Mouse (Mus musculus) granulocyte monocyte progenitor cell, adult 5-6 weeks (primary cell): ENCODE data around the gene Kctd19. TPM values are rescaled to one million over a fixed set of nuclear protein-coding genes. Genes with fewer than 3 reads are reported as not detected.
A peak's percentile ranks its signal among the peaks of the same experiment; 100 is the strongest.

ENCODE experiments used
- ATAC-seq: replicated peaks from 2 replicates; pipeline ENCODE4 v1.8.0; 2016; ENCODE audit warnings: mild to moderate bottlenecking, moderate TSS enrichment, inconsistent platforms; ENCODE audit not compliant: poor library complexity, severe bottlenecking
- total RNA-seq, 2 experiments: library from RNA; stranded (forward) in 1 of 2; stranded (reverse) in 1 of 2; fragments of 200-712, 200-1000 nt in 1 of 2; fragments of >200 nt in 1 of 2; fragmentation: Nextera tagmentation in 1 of 2; gene quantifications; 2 replicates each; pipeline ENCODE4 v1.2.3; 2014 to 2017

Gene Kctd19
- total RNA-seq, 2 experiments from 2014 or later: not detected

- ATAC-seq: no peak
Observed at GRCm38 (mm10) chr8:105431743-105432515, 18.6 kb upstream of the Kctd19 start.

- no peak for ATAC-seq
Observed at GRCm38 (mm10) chr8:105426878-105427277, 13.6 kb upstream of the Kctd19 start.

- ATAC-seq: no peak
Observed at GRCm38 (mm10) chr8:105422006-105422405, 8.7 kb upstream of the Kctd19 start.

- ATAC-seq: no peak
Observed at GRCm38 (mm10) chr8:105419800-105420199, 6.5 kb upstream of the Kctd19 start.

- ATAC-seq: no peak
Observed at GRCm38 (mm10) chr8:105418992-105419391, 5.7 kb upstream of the Kctd19 start.

GRCm38 (mm10) chr8:105409947-105410346 is 3.4 kb downstream of the Kctd19 start:
- no peak for ATAC-seq

- no peak for ATAC-seq
Observed at GRCm38 (mm10) chr8:105408331-105408730, 5.0 kb downstream of the Kctd19 start.

GRCm38 (mm10) chr8:105406416-105406815 is 6.9 kb downstream of the Kctd19 start:
- ATAC-seq: no peak

- no peak for ATAC-seq
Observed at GRCm38 (mm10) chr8:105404496-105404895, 8.8 kb downstream of the Kctd19 start.

- ATAC-seq: no peak
Observed at GRCm38 (mm10) chr8:105403467-105403866, 9.8 kb downstream of the Kctd19 start.

GRCm38 (mm10) chr8:105400016-105400415 is 13.3 kb downstream of the Kctd19 start:
- ATAC-seq: no peak

GRCm38 (mm10) chr8:105397747-105398146 is 15.6 kb downstream of the Kctd19 start:
- peak; percentile 38; the same call in 1 of the 2 replicates for ATAC-seq

- ATAC-seq: peak; percentile 13; the same call in 1 of the 2 replicates
Observed at GRCm38 (mm10) chr8:105393915-105394314, 19.4 kb downstream of the Kctd19 start.

- ATAC-seq: peak; percentile 84
Observed at GRCm38 (mm10) chr8:105393089-105393787, 20.1 kb downstream of the Kctd19 start.

GRCm38 (mm10) chr8:105389096-105389495 is 24.2 kb downstream of the Kctd19 start:
- no peak for ATAC-seq

GRCm38 (mm10) chr8:105387151-105387550 is 26.2 kb downstream of the Kctd19 start:
- no peak for ATAC-seq

GRCm38 (mm10) chr8:105384070-105384469 is 29.2 kb downstream of the Kctd19 start:
- ATAC-seq: peak; percentile 42

- ATAC-seq: no peak
Observed at GRCm38 (mm10) chr8:105380308-105380707, 33.0 kb downstream of the Kctd19 start.

GRCm38 (mm10) chr8:105378673-105379072 is 34.6 kb downstream of the Kctd19 start:
- ATAC-seq: no peak

- ATAC-seq: peak; percentile 72
Observed at GRCm38 (mm10) chr8:105374513-105374966, 38.8 kb downstream of the Kctd19 start.

- ATAC-seq: no peak
Observed at GRCm38 (mm10) chr8:105373032-105373431, 40.3 kb downstream of the Kctd19 start, which contains the start of gene Plekhg4. TSS of gene Plekhg4 (plus strand) at chr8:105373274.
